Comparison of ENCODE assay signal across 28 mouse cellular contexts in the genomic region with DNA sequence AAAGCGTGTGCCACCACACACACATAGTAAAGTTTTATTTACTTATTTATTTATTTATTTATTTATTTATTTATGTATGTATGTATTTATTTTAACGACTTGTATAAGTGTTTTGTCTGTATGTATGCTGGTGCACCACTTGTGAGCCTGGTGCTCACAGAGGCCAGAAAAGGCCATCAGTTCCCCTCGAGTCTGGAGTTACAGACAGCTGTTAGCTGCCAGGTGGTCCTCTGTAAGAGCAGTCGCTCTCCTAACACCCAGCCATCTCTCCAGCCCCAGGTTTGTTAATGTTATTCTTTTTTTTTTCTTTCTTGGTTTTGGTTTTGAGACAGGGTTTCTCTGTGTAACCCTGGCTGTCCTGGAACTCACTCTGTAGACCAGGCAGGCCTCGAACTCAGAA. TPM values are rescaled to one million over a fixed set of nuclear protein-coding genes. Genes with fewer than 3 reads are reported as not detected.
DNase-seq lines count a peak whose midpoint lies in the region; ATAC-seq and TF ChIP-seq lines count a peak whose summit lies in the region.
"Had no signal": no experiment of that assay in that cellular context is flagged by ENCODE, and none has a peak within 500 bp of the region (broad histone marks: within the 10 kb centered on the region; RNA-seq: fewer than 3 reads in every experiment).

No protein-coding gene starts in this region.

- H3K4me3 ChIP-seq in liver, adult 2 months (ENCODE audit: insufficient read depth, low read depth, low read length), result no peak overlapping the region
- no peak overlapping the region for H3K4me3 ChIP-seq in liver, embryonic 11.5 days (ENCODE audit: low read depth, low read length)
- H3K4me3 ChIP-seq in myocyte, result no peak overlapping the region
- H3K4me3 ChIP-seq: embryonic facial prominence, embryonic 12.5 days; embryonic facial prominence, embryonic 15.5 days; gastrocnemius, adult 2 months; heart, embryonic 12.5 days; heart, embryonic 15.5 days had no signal

- H3K9me3 ChIP-seq in liver, embryonic 11.5 days (ENCODE audit: control insufficient read depth, low read length), result no peaks in the 10 kb centered on the region
- H3K9me3 ChIP-seq: embryonic facial prominence, embryonic 12.5 days; embryonic facial prominence, embryonic 15.5 days; heart, embryonic 12.5 days; heart, embryonic 15.5 days had no signal

- no peak for ATAC-seq in liver, embryonic 11.5 days (replicated peaks; ENCODE audit: low FRiP score)
- ATAC-seq: forebrain, embryonic 14.5 days; forebrain, postnatal 0 days; hindbrain, postnatal 0 days; Patski had no signal

- no peak for DNase-seq in liver, adult 2 months (ENCODE audit: extremely low read depth, low read depth, low spot score)
- no peak for DNase-seq in liver, embryonic 11.5 days (ENCODE audit: low spot score)
- DNase-seq in thymus, postnatal 4 days, result peak; percentile 13
- no peak for DNase-seq in thymus, postnatal 25 days
- no peak for DNase-seq in ovary, postnatal 14 days (ENCODE audit: low spot score)
- DNase-seq: adrenal gland, postnatal 10 days; adrenal gland, postnatal 36 days; cerebellum, adult 11 months; cerebellum, adult 2 months; cerebellum, adult 9-11 months; cerebellum, postnatal 25 days; forebrain, postnatal 0 days; gastrocnemius, adult 2 months; gastrocnemius, postnatal 25 days; heart, adult 18-20 months; heart, postnatal 10 days; heart, postnatal 36 days had no signal

- no peak for TF ChIP-seq POLR2A in liver, adult 2 months (IDR thresholded peaks at IDR 0.05; ENCODE audit: extremely low read depth, insufficient read depth, low read length)
- TF ChIP-seq POLR2A in myocyte (IDR thresholded peaks at IDR 0.05; ENCODE audit: insufficient read length, low read depth), result no peak

- H3K9ac ChIP-seq in liver, adult 2 months (ENCODE audit: low read depth, low read length), result no peak overlapping the region
- H3K9ac ChIP-seq in liver, embryonic 11.5 days (ENCODE audit: low read depth, low read length), result no peak overlapping the region
- H3K9ac ChIP-seq: embryonic facial prominence, embryonic 12.5 days; embryonic facial prominence, embryonic 15.5 days; forebrain, postnatal 0 days; heart, embryonic 12.5 days; heart, embryonic 15.5 days; hindbrain, embryonic 14.5 days had no signal

- TF ChIP-seq CTCF in liver, adult 2 months (IDR thresholded peaks at IDR 0.05; ENCODE audit: low read depth, low read length), result no peak

- no peak overlapping the region for H3K4me2 ChIP-seq in liver, embryonic 11.5 days
- no peak overlapping the region for H3K4me2 ChIP-seq in myocyte (ENCODE audit: low read depth)
- H3K4me2 ChIP-seq: embryonic facial prominence, embryonic 12.5 days; embryonic facial prominence, embryonic 15.5 days; heart, embryonic 12.5 days; heart, embryonic 15.5 days; hindbrain, embryonic 14.5 days had no signal

- no peaks in the 10 kb centered on the region for H3K79me2 ChIP-seq in liver, adult 2 months (ENCODE audit: control insufficient read depth, insufficient read depth, low read length)
- no peaks in the 10 kb centered on the region for H3K79me2 ChIP-seq in myocyte (ENCODE audit: control insufficient read depth, insufficient read depth)

- no peaks in the 10 kb centered on the region for H3K4me1 ChIP-seq in liver, adult 2 months (ENCODE audit: control insufficient read depth, insufficient read depth, low read length)
- H3K4me1 ChIP-seq in liver, embryonic 11.5 days (replicated peaks; ENCODE audit: control insufficient read depth, insufficient read depth, low read length), result 0 out of 2 replicates have a peak, but pooled peaks cover 2% of the 10 kb centered on the region
- H3K4me1 ChIP-seq: embryonic facial prominence, embryonic 12.5 days; embryonic facial prominence, embryonic 15.5 days; heart, embryonic 12.5 days; heart, embryonic 15.5 days had no signal

- H3K36me3 ChIP-seq in liver, adult 2 months (ENCODE audit: control insufficient read depth, insufficient read depth, low read length), result peaks cover 15% of the 10 kb centered on the region; the same call in 1 of the 2 replicates
- peaks cover 21% of the 10 kb centered on the region for H3K36me3 ChIP-seq in liver, embryonic 11.5 days (ENCODE audit: control insufficient read depth, insufficient read depth, low read length)
- H3K36me3 ChIP-seq in myocyte (ENCODE audit: control insufficient read depth, insufficient read depth), result peaks cover 12% of the 10 kb centered on the region

- 87% methylated on average over 5 of the region's 5 CpGs for WGBS in liver, adult 2 months
- WGBS in liver, embryonic 11.5 days, result 86% methylated on average over 5 of the region's 5 CpGs

- H3K27ac ChIP-seq in liver, adult 2 months (replicated peaks; ENCODE audit: insufficient read depth, low read depth, low read length), result peak overlapping the region; percentile 14; the same call in 1 of the 2 replicates
- H3K27ac ChIP-seq in liver, embryonic 11.5 days (ENCODE audit: low read depth, low read length), result no peak overlapping the region
- H3K27ac ChIP-seq: embryonic facial prominence, embryonic 12.5 days; embryonic facial prominence, embryonic 15.5 days; gastrocnemius, adult 2 months; heart, embryonic 15.5 days; hindbrain, embryonic 14.5 days; hindbrain, postnatal 0 days had no signal

- no peaks in the 10 kb centered on the region for H3K27me3 ChIP-seq in liver, adult 2 months (ENCODE audit: control insufficient read depth, insufficient read depth, low read length)
- no peaks in the 10 kb centered on the region for H3K27me3 ChIP-seq in liver, embryonic 11.5 days (replicated peaks; ENCODE audit: control insufficient read depth, insufficient read depth, low read length)
- no peaks in the 10 kb centered on the region for H3K27me3 ChIP-seq in myocyte (ENCODE audit: control insufficient read depth, insufficient read depth, insufficient read length)
- H3K27me3 ChIP-seq: embryonic facial prominence, embryonic 12.5 days; embryonic facial prominence, embryonic 15.5 days; heart, embryonic 12.5 days; heart, embryonic 15.5 days; Patski had no signal

- no peak overlapping the region for H3ac ChIP-seq in myocyte (ENCODE audit: control insufficient read depth, insufficient read length)

TF ChIP-seq in myocyte, 11 proteins besides CTCF, POLR2A, EP300 and RAD21:
- TF ChIP-seq USF1 (IDR thresholded peaks at IDR 0.05; ENCODE audit: low read depth) (no peak), TCF12 (IDR thresholded peaks at IDR 0.05; ENCODE audit: insufficient read depth, poor library complexity, severe bottlenecking) (peak; percentile 67), SRF (IDR thresholded peaks at IDR 0.05; ENCODE audit: control insufficient read depth, insufficient read length, low read depth) (no peak), MYOG (IDR thresholded peaks at IDR 0.05; ENCODE audit: control insufficient read depth in 1 of 3, insufficient read depth in 1 of 3, insufficient read length in 2 of 3, low read depth in 2 of 3) (peak in 2 of 3 experiments; percentile 45 to 81), REST (IDR thresholded peaks at IDR 0.05; ENCODE audit: insufficient read depth, insufficient read length) (no peak), E2F4 (IDR thresholded peaks at IDR 0.05; ENCODE audit: insufficient read depth) (no peak), MYOD1 (IDR thresholded peaks at IDR 0.05; ENCODE audit: control insufficient read depth in 1 of 3, insufficient read length in 2 of 3, low read depth in 2 of 3) (peak in 2 of 3 experiments; percentile 59 to 71), POLR2AphosphoS2 (IDR thresholded peaks at IDR 0.05; ENCODE audit: insufficient read length, low read depth) (no peak), TCF3 (IDR thresholded peaks at IDR 0.05; ENCODE audit: insufficient read length, low read depth) (no peak), MAX (IDR thresholded peaks at IDR 0.05; ENCODE audit: low read depth) (no peak), CEBPB (IDR thresholded peaks at IDR 0.05; ENCODE audit: insufficient read depth, poor library complexity, severe bottlenecking) (no peak)

RNA-seq across cellular contexts. Expression of gene Smim6, which starts 6.8 kb away (rescaled TPM):
- 0.54 and 0.55 TPM in 2 replicates for total RNA-seq in liver, adult 2 months (2014; rRNA removed)
- 0.38 and 0.71 TPM in 2 replicates for polyA plus RNA-seq in liver, adult 2 months (2012; rRNA removed)
- polyA plus RNA-seq in liver, embryonic 11.5 days (2014; fragmentation: Nextera tagmentation; extraction: Ambion mirVana), result 3.5 and 3.6 TPM in 2 replicates
- polyA plus RNA-seq in myocyte (2012; fragmentation: generic; extraction: Trizol), result 7.8 TPM
- total RNA-seq: adrenal gland, adult 18-20 months; adrenal gland, postnatal 36 days; forebrain, postnatal 0 days; gastrocnemius, adult 2 months; gastrocnemius, postnatal 25 days; heart, adult 18-20 months; hindbrain, postnatal 0 days had no signal
- polyA plus RNA-seq: cerebellum, adult 2 months; frontal cortex, adult 2 months; hindbrain, embryonic 14.5 days had no signal

RNA-seq across cellular contexts. Expression of gene Sap30bp, which starts 14.4 kb away (rescaled TPM):
- total RNA-seq in liver, adult 2 months (2014; rRNA removed), result 12.8 and 16.0 TPM in 2 replicates
- polyA plus RNA-seq in liver, adult 2 months (2012; rRNA removed), result 11.2 and 12.7 TPM in 2 replicates
- 36.5 and 39.9 TPM in 2 replicates for polyA plus RNA-seq in liver, embryonic 11.5 days (2014; fragmentation: Nextera tagmentation; extraction: Ambion mirVana)
- 84.9 TPM for polyA plus RNA-seq in myocyte (2012; fragmentation: generic; extraction: Trizol)

RNA-seq across cellular contexts. Expression of gene Recql5, which starts 14.6 kb away (rescaled TPM):
- 6.0 and 8.2 TPM in 2 replicates for total RNA-seq in liver, adult 2 months (2014; rRNA removed)
- 10.0 and 12.3 TPM in 2 replicates for polyA plus RNA-seq in liver, adult 2 months (2012; rRNA removed)
- 19.8 and 22.9 TPM in 2 replicates for polyA plus RNA-seq in liver, embryonic 11.5 days (2014; fragmentation: Nextera tagmentation; extraction: Ambion mirVana)
- polyA plus RNA-seq in myocyte (2012; fragmentation: generic; extraction: Trizol), result 13.1 TPM

RNA-seq across cellular contexts. Expression of gene Smim5, which starts 18.9 kb away (rescaled TPM):
- total RNA-seq in liver, adult 2 months (2014; rRNA removed), result 0.13 TPM in 1 of 2 replicates, not detected in the other
- polyA plus RNA-seq in liver, adult 2 months (2012; rRNA removed), result 0.14 and 0.38 TPM in 2 replicates
- 39.5 and 45.9 TPM in 2 replicates for polyA plus RNA-seq in liver, embryonic 11.5 days (2014; fragmentation: Nextera tagmentation; extraction: Ambion mirVana)
- 49.4 TPM for polyA plus RNA-seq in myocyte (2012; fragmentation: generic; extraction: Trizol)

RNA-seq across cellular contexts. Expression of gene Itgb4, which starts 55.9 kb away (rescaled TPM):
- 0.34 and 0.65 TPM in 2 replicates for total RNA-seq in liver, adult 2 months (2014; rRNA removed)
- polyA plus RNA-seq in liver, adult 2 months (2012; rRNA removed), result 0.18 and 0.25 TPM in 2 replicates
- polyA plus RNA-seq in liver, embryonic 11.5 days (2014; fragmentation: Nextera tagmentation; extraction: Ambion mirVana), result 0.60 and 0.77 TPM in 2 replicates
- polyA plus RNA-seq in myocyte (2012; fragmentation: generic; extraction: Trizol), result 1.2 TPM
